Mouse (Mus musculus) midbrain, embryonic 10.5 days (tissue): Measurements from ENCODE around the gene Hpca. TPM values are rescaled to one million over a fixed set of nuclear protein-coding genes. Genes with fewer than 3 reads are reported as not detected.

ENCODE experiments used
- DNase-seq: peaks from one replicate; pipeline ENCODE4 v3.0.0-alpha.2; 2017; ENCODE audit warnings: low spot score
- H3K27ac ChIP-seq: fragments of 300-500 bp; sonication (generic); replicated peaks from 2 replicates; pipeline ENCODE4 v1.5.1; 2016; ENCODE audit warnings: mild to moderate bottlenecking
- H3K27me3 ChIP-seq: fragments of 300-500 bp; sonication (generic); 2 replicates; pipeline ENCODE4 v1.6.1; 2016; ENCODE audit warnings: low read depth, mild to moderate bottlenecking; ENCODE audit not compliant: poor library complexity, severe bottlenecking
- H3K36me3 ChIP-seq: fragments of 300-500 bp; sonication (generic); 2 replicates; pipeline ENCODE4 v1.6.1; 2016; ENCODE audit warnings: mild to moderate bottlenecking, moderate library complexity
- H3K4me1 ChIP-seq: fragments of 300-500 bp; sonication (generic); 2 replicates; pipeline ENCODE4 v1.6.1; 2016
- H3K4me3 ChIP-seq: fragments of 300-500 bp; sonication (generic); 2 replicates; pipeline ENCODE4 v1.5.1; 2016; ENCODE audit warnings: mild to moderate bottlenecking, moderate library complexity
- H3K9me3 ChIP-seq: fragments of 300-500 bp; sonication (generic); replicated peaks from 2 replicates; pipeline ENCODE4 v1.6.1; 2016; ENCODE audit warnings: mild to moderate bottlenecking
- WGBS: fragments of 180-500 bp; shearing (Covaris S2); methylation state at CpG from one replicate; pipeline ENCODE4 v1.1.7; 2016; 5-methylcytosine and 5-hydroxymethylcytosine counted together
- polyA plus RNA-seq: library from polyadenylated mRNA; unstranded; fragments of >200 nt; fragmentation: Nextera tagmentation; extraction: Ambion mirVana; gene quantifications from 2 replicates; pipeline ENCODE4 v1.2.1, GENCODE M21; 2016

The Hpca gene
- polyA plus RNA-seq, 1 experiment from 2014 or later = 1.4 TPM

DNA sequence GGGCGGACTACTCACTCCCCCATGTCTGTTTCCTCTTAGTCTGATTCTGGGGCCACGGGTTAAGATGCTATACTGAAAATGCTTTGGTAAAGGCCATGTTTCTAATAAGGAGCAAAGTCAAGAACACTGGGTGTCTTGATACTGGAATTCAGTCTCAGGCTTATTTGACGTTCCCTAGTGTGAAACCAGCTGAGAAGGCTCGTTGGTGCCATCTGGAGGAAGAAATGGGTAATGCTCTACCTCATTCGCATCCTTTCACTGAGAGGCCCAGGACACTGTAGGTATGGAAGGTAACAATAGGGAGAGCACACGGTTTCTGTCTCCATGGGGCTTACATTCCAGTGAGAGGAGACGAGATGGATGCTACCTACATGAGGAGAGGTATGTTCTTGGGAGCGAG lies 35.8 kb downstream of the Hpca start:
- WGBS = 29% methylated on average over 8 of the region's 8 CpGs
- no peaks in the 10 kb centered on the region for H3K27me3 ChIP-seq
- peak; percentile 61 for DNase-seq
- H3K9me3 ChIP-seq = no peaks in the 10 kb centered on the region
- no peak overlapping the region for H3K4me3 ChIP-seq
- H3K27ac ChIP-seq = no peak overlapping the region
- H3K36me3 ChIP-seq = peaks cover 36% of the 10 kb centered on the region
- H3K4me1 ChIP-seq = no peaks in the 10 kb centered on the region

DNA sequence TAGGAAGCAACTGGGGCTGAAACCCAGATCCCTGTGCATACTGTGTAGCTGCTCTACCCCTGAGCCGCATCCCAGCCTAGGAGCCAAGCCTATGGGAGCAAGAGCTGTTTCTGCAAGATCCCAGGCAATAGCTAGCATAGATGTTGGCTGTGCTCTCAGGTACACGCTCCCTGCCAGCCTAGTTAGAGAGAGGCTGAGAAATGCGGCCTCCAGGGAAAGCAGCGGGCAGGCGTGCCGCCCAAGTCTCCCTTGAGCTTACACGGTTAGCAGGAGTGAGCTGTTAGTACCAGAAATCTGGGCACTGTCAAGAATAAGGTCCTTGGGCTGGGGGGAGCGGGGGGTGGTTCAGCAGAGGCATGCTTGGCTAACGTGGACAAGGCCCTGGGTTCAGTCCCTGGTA lies 36.9 kb downstream of the Hpca start:
- Histone ChIP-seq H3K27me3 (no peaks in the 10 kb centered on the region), H3K4me3 (no peak overlapping the region), H3K27ac (no peak overlapping the region), H3K9me3 (no peaks in the 10 kb centered on the region), H3K36me3 (peaks cover 48% of the 10 kb centered on the region), H3K4me1 (no peaks in the 10 kb centered on the region)
- no peak for DNase-seq
- 93% methylated on average over 9 of the region's 9 CpGs for WGBS

DNA sequence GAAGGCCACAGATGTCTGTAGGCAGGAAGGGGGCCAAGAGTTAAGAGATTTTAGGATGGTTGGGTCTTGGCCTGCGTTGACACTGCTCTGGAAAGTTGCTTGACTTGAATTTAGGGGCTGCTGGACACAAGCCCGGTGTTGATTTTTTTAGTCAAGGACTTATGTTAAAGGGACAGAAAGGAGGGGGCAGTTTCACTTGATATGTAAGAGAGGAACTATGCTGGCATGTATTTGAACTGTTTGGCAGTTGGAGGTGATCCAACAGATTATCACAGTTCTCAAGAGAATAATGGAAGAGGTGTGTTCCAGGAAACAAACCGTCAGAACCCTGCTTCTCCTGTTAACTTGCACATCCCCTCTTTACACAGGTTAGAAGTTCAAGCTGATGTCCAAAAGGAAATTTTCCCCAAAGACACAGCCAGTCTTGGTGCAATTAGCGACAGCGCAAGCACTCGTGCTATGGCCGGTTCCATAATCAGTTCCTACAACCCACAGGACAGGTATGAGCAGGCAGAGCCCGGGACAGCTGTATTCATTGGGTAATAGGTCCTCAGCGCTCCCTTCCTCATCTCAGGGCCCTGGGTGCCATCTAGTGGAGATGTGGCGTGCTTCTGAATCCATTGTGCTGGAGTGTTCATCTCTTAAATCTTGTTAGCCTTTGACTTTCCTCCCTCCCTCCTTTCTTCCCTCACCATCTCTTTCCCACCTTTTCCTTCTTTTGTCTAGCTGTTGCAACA lies 39.3 kb downstream of the Hpca start:
- Histone ChIP-seq H3K4me1 (no peaks in the 10 kb centered on the region), H3K27ac (no peak overlapping the region), H3K9me3 (no peaks in the 10 kb centered on the region), H3K36me3 (peaks cover 71% of the 10 kb centered on the region), H3K4me3 (no peak overlapping the region), H3K27me3 (no peaks in the 10 kb centered on the region)
- peak; percentile 63 for DNase-seq
- 46% methylated on average over 10 of the region's 10 CpGs for WGBS

DNA sequence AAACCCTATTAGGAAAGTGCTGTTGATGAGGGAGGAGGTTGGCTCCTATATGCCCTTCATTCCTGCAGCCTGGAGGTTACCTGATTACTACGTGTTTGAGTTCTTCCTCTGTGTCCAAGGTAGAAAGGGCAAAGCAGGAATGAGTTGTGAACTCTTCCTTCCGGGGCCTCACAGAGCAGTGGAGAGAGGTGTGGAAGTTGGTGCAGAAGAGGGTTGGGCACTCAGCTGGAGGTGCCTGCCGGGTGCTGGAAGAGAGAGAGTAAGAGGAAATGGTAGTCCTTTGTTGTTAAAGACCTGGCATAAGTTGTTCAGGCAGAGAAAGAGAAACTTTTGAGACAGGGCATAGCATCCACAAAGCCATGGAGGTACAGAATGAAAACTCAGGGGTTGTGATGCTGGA lies 39.9 kb downstream of the Hpca start:
- H3K27me3 ChIP-seq = no peaks in the 10 kb centered on the region
- peaks cover 77% of the 10 kb centered on the region for H3K36me3 ChIP-seq
- 90% methylated on average over 3 of the region's 3 CpGs for WGBS
- H3K4me3 ChIP-seq = no peak overlapping the region
- DNase-seq = no peak
- no peaks in the 10 kb centered on the region for H3K9me3 ChIP-seq
- H3K4me1 ChIP-seq = no peaks in the 10 kb centered on the region
- H3K27ac ChIP-seq = no peak overlapping the region

DNA sequence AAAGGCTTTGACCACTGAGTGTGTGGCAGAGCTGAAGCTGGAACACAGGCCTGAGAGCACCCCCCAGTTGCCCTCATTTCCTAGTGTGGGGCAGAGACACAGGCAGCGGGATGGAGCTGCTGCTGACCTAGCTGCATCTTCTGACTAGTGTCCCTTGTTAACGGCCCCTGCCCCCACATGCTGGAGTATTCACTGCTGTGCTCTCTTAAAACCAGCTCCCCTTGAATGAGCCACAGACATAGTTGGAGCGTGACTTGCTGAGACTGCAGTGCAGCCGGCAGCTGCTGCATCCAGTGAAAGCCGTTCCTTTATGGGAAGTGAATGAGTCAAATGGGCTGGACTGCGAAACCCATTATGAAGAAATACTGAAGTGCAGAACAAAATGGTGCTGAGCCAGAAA lies 40.3 kb downstream of the Hpca start:
- H3K4me3 ChIP-seq = no peak overlapping the region
- no peak for DNase-seq
- no peaks in the 10 kb centered on the region for H3K4me1 ChIP-seq
- 92% methylated on average over 6 of the region's 6 CpGs for WGBS
- H3K27ac ChIP-seq = no peak overlapping the region
- no peaks in the 10 kb centered on the region for H3K9me3 ChIP-seq
- H3K27me3 ChIP-seq = no peaks in the 10 kb centered on the region
- H3K36me3 ChIP-seq = peaks cover 81% of the 10 kb centered on the region

DNA sequence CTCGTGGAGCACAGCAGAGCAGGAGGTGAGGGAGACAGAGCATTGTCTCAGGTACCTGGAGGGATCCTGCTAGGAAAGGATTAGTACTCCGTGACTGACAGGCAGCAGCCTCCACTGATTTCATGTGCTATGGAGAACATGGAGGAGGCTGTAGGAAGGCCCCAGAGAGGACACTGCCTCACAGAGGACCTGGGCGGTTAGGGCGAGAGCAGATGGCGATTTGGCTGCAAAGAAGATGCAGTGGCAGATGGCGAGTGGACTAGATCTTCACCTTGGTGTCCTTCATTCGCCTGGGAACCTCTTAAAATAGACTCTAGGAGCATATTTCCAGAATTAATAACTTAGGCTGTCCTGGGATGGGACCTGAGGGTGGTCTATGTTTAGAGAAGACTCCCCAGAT lies 40.8 kb downstream of the Hpca start:
- Histone ChIP-seq H3K27ac (no peak overlapping the region), H3K27me3 (no peaks in the 10 kb centered on the region), H3K9me3 (no peaks in the 10 kb centered on the region), H3K4me1 (no peaks in the 10 kb centered on the region), H3K36me3 (peaks cover 86% of the 10 kb centered on the region), H3K4me3 (no peak overlapping the region)
- no peak for DNase-seq
- WGBS = 89% methylated on average over 7 of the region's 7 CpGs

DNA sequence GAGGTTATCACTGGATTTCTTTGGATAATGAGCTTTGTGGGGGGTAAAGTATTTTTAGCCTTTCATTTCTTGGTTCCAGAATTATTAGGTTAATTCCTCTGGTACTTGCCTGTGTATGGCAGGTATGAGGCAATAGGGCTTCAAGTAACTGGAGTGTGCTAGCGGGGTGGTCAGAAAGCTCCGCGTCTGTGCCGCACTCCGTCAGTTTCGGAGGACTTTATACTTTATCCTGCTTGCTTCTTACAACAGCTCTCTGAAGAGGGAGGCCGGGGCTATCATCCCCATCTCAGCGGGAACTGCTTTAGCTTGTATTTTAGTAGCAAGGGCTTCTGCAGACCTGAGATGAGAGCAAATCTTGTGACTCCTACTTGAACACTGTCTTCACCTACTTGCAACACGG lies 42.7 kb downstream of the Hpca start:
- DNase-seq = no peak
- H3K27ac ChIP-seq = no peak overlapping the region
- peaks cover 95% of the 10 kb centered on the region for H3K36me3 ChIP-seq
- no peaks in the 10 kb centered on the region for H3K9me3 ChIP-seq
- no peak overlapping the region for H3K4me3 ChIP-seq
- H3K27me3 ChIP-seq = no peaks in the 10 kb centered on the region
- no peaks in the 10 kb centered on the region for H3K4me1 ChIP-seq
- 92% methylated on average over 9 of the region's 9 CpGs for WGBS

DNA sequence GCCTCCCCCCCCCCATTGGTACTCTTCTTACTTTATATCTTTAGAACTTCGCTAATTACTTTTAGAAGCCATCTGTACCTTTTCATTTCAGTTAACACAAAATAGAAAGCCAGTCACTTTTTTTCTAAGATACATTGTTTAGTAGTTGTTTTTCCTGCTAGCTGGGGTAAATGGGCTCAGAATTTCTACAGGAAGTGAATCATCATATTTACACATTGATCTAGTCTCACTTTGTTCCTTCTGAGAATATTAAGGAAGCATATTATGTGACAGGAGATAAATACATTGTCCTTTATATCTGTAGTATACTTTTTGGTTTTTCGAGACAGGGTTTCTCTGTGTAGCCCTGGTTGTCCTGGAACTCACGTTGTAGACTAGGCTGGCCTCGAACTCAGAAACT lies 53.0 kb downstream of the Hpca start:
- Histone ChIP-seq H3K9me3 (no peaks in the 10 kb centered on the region), H3K4me1 (no peaks in the 10 kb centered on the region), H3K4me3 (no peak overlapping the region), H3K27ac (no peak overlapping the region), H3K36me3 (peaks cover 9% of the 10 kb centered on the region), H3K27me3 (no peaks in the 10 kb centered on the region)
- WGBS = 91% methylated on average over 4 of the region's 4 CpGs
- DNase-seq = no peak

DNA sequence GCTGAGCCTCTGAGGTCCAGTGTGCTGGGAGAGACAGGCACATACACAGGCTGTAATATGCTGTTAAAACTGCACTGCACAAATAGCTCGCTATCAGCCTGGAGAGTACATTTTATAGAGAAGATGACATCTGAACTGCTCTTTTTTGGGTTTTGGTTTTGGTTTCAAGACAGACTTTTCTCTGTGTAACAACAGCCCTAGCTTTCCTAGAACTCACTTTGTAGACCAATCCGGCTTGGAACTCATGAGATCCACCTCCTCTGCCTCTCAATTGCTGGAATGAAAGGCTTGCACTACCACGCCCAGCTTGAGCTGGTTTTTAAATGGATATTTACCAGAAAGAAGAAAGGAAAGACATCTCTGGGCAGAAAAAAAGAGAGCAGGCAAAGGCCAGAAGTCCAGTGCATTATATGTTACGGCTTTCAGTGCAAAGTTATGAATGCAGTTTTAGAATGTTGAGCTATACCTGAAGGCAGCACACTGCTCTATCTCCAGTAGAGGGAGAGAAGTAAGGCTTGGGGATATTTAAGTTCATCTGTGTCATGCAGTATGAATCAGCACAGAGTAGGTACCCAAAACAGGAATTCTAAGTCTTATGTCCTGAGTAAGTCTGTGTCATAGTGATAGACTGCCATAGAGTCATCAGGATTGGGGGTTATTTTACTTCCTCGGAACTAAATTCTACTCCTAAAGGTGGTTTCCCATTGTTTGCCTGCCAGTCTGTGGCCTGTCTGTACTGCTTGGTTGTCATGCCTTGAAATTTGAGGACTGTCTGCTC lies 54.0 kb downstream of the Hpca start:
- Histone ChIP-seq H3K27me3 (no peaks in the 10 kb centered on the region), H3K36me3 (peaks cover under 1% of the 10 kb centered on the region; the same call in 1 of the 2 replicates), H3K4me1 (no peaks in the 10 kb centered on the region), H3K4me3 (no peak overlapping the region), H3K27ac (no peak overlapping the region), H3K9me3 (no peaks in the 10 kb centered on the region)
- WGBS = 86% methylated on average over 5 of the region's 5 CpGs
- no peak for DNase-seq

DNA sequence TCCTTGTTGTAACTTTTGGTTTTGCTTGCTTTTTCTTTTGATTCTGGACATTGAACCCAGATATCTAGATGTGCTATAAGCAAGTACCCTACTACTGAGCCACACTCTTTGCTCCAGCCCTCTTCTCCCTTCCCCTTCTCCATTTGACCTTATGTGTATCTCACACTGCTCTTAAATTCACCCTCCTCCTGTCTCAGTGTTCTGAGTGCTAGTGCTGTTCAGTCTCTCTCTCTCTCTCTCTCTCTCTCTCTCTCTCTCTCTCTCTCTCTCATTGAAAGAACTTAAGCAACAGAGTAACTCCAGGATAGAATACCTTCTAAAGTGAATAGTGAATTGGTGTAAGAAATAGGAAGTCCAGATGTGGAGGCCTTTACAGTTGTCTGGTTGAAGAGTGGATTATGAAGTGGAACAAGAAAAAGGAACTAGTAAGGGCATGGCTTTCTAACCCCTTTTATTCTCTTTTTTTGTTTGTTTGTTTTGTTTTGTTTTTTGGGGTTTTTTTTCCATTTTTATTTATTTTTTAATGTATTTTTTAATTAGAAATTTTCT lies 56.1 kb downstream of the Hpca start:
- Histone ChIP-seq H3K36me3 (no peaks in the 10 kb centered on the region), H3K4me1 (peaks cover 4% of the 10 kb centered on the region; the same call in 1 of the 2 replicates), H3K27me3 (no peaks in the 10 kb centered on the region), H3K27ac (no peak overlapping the region), H3K4me3 (no peak overlapping the region), H3K9me3 (no peaks in the 10 kb centered on the region)
- DNase-seq = no peak

DNA sequence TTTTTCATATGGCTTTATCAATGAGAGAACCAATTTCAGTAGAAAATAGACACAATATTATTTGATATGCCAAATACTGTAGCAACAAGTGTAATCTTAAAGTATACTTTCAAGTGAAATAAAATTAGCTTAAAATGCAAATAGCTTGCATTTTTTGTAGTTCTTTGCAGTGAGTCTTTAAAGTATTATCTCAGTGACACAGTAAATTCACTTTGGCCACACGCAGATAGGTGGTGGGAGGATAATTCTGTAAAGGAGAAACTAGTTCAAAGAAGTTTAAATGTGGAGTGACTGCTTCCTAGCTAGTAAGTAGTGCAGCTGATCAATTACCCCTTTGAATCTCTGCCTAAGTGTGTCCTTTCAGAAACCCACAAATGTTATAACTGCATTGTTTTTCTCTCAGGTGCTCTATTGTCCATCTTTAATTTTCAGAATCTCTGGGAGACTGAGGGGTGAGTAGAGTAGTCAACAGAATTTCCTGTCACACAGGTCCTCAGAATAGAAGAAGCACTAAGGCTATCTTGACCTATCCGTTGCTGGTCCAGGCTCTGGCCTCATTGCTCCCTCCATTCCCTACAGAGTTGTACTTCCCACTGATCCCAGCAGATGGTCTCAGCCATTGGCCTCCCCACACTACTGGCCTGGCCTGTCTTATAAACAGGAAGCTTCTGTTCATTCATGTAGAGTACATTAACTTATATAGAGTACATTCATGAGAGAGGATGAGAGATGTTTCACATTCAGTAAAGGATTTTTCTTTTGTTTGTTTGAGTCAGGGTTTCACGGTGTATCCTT lies 59.4 kb downstream of the Hpca start:
- no peak overlapping the region for H3K4me3 ChIP-seq
- peaks cover 9% of the 10 kb centered on the region for H3K27me3 ChIP-seq
- H3K9me3 ChIP-seq = no peaks in the 10 kb centered on the region
- peaks cover 27% of the 10 kb centered on the region for H3K4me1 ChIP-seq
- H3K36me3 ChIP-seq = no peaks in the 10 kb centered on the region
- no peak overlapping the region for H3K27ac ChIP-seq
- WGBS = 89% methylated on average over 3 of the region's 3 CpGs
- DNase-seq = no peak
